Mouse (Mus musculus): ENCODE measurements at regions not wholly inside any gene's neighbourhood (a gene's known extent, or its start where the extent isn't known, plus 50 kb on each side); places are given as distances from the start of the nearest gene placed in this dataset.

- Histone ChIP-seq H3K9ac (ENCODE audit: low read depth, low read length) (no peak overlapping the region), H3K4me1 (ENCODE audit: control insufficient read depth, insufficient read depth, low read length) (no peaks in the 10 kb centered on the region), H3K9me3 (ENCODE audit: control insufficient read depth, low read length) (peaks cover 8% of the 10 kb centered on the region), H3K27ac (ENCODE audit: low read depth, low read length) (no peak overlapping the region), H3K4me2 (replicated peaks; ENCODE audit: low read depth, low read length) (no peak overlapping the region), H3K4me3 (ENCODE audit: low read length) (no peak overlapping the region), H3K27me3 (ENCODE audit: control insufficient read depth, insufficient read depth, low read length) (no peaks in the 10 kb centered on the region), H3K36me3 (ENCODE audit: control insufficient read depth, insufficient read depth, low read length) (no peaks in the 10 kb centered on the region)
- WGBS = 83% methylated on average over 7 of the region's 7 CpGs
- no peak for ATAC-seq (ENCODE audit: low FRiP score, low TSS enrichment)
Observed at GRCm38 (mm10) chr6:49893113-49893512, 70.6 kb downstream of the Npy start.

DNA sequence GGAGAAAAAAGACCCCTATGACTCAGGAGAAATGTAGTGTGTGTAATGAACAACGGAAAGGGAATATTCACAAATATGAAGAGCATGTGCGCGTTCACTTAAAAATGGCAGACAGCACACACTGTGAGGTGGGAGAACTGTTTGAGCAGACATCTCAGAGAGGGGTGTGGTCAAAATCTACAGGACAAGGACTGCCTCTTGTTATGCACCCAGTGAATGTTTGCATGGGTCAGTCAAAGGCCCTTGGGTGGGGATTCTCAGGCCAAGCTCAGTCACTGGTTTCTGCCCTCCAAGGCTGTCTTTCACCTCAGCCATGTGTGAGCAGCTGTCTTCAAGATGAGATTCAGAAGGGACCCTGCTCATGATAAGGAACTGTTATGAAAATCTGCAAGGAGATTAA, 76.6 kb downstream of the Npy start:
- Histone ChIP-seq H3K4me1 (ENCODE audit: control insufficient read depth, insufficient read depth, low read length) (no peaks in the 10 kb centered on the region), H3K27me3 (ENCODE audit: control insufficient read depth, insufficient read depth, low read length) (no peaks in the 10 kb centered on the region), H3K9ac (ENCODE audit: low read depth, low read length) (no peak overlapping the region), H3K4me3 (ENCODE audit: low read length) (no peak overlapping the region), H3K27ac (ENCODE audit: low read depth, low read length) (no peak overlapping the region), H3K36me3 (ENCODE audit: control insufficient read depth, insufficient read depth, low read length) (no peaks in the 10 kb centered on the region), H3K9me3 (ENCODE audit: control insufficient read depth, low read length) (peaks cover 6% of the 10 kb centered on the region), H3K4me2 (replicated peaks; ENCODE audit: low read depth, low read length) (no peak overlapping the region)
- 94% methylated on average over 3 of the region's 3 CpGs for WGBS
- no peak for ATAC-seq (ENCODE audit: low FRiP score, low TSS enrichment)

DNA sequence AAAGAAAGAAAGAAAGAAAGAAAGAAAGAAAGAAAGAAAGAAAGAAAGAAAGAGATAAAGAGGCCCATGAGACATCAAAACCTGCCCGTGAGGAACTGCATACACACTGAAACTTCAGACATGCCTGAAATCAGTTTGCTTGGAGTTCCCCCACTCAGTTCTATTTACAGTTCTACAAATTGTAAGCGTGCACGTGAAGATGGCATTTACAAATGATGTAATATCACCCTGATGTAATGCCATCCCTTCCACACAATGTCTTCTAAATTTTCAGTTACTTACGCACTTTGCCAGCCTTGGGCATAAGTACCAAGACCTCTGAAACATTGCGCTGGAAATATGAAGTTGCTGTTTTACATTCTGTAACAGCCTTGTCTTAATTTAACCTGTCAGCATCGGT, 79.0 kb downstream of the Npy start:
- no peaks in the 10 kb centered on the region for H3K9me3 ChIP-seq (ENCODE audit: control insufficient read depth, low read length)
- H3K4me3 ChIP-seq (ENCODE audit: low read length) = no peak overlapping the region
- H3K4me1 ChIP-seq (ENCODE audit: control insufficient read depth, insufficient read depth, low read length) = no peaks in the 10 kb centered on the region
- H3K27ac ChIP-seq (ENCODE audit: low read depth, low read length) = no peak overlapping the region
- no peaks in the 10 kb centered on the region for H3K36me3 ChIP-seq (ENCODE audit: control insufficient read depth, insufficient read depth, low read length)
- no peak overlapping the region for H3K4me2 ChIP-seq (replicated peaks; ENCODE audit: low read depth, low read length)
- no peak overlapping the region for H3K9ac ChIP-seq (ENCODE audit: low read depth, low read length)
- no peaks in the 10 kb centered on the region for H3K27me3 ChIP-seq (ENCODE audit: control insufficient read depth, insufficient read depth, low read length)
- WGBS = 45% methylated on average over 6 of the region's 6 CpGs
- ATAC-seq (ENCODE audit: low FRiP score, low TSS enrichment) = no peak

DNA sequence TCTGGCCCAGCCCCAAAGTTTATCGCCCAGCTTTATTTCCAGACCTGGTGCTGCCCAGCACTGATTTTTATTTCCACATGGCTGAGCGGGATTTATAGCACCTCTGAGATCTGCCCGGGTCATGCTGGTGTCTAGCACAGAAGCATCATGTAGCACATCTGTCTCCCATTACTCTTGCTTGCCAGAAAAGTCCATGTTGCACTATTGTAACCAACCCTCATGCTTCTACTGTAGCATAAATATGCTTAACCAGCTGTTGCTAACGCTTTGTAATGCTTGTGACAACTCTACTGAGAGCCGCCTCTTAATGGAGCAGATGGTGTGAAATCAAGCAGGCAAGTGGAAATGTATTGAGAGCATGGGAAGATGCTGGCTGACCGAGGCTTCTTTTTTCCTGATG, 81.5 kb downstream of the Npy start:
- H3K36me3 ChIP-seq (ENCODE audit: control insufficient read depth, insufficient read depth, low read length) = no peaks in the 10 kb centered on the region
- H3K27ac ChIP-seq (ENCODE audit: low read depth, low read length) = no peak overlapping the region
- no peaks in the 10 kb centered on the region for H3K27me3 ChIP-seq (ENCODE audit: control insufficient read depth, insufficient read depth, low read length)
- no peaks in the 10 kb centered on the region for H3K9me3 ChIP-seq (ENCODE audit: control insufficient read depth, low read length)
- 35% methylated on average over 6 of the region's 6 CpGs for WGBS
- no peak overlapping the region for H3K9ac ChIP-seq (ENCODE audit: low read depth, low read length)
- H3K4me1 ChIP-seq (ENCODE audit: control insufficient read depth, insufficient read depth, low read length) = no peaks in the 10 kb centered on the region
- H3K4me3 ChIP-seq (ENCODE audit: low read length) = no peak overlapping the region
- H3K4me2 ChIP-seq (replicated peaks; ENCODE audit: low read depth, low read length) = no peak overlapping the region
- peak; percentile 71; the same call in 1 of the 2 replicates for ATAC-seq (ENCODE audit: low FRiP score, low TSS enrichment)

- Histone ChIP-seq H3K27me3 (ENCODE audit: control insufficient read depth, insufficient read depth, low read length) (no peaks in the 10 kb centered on the region), H3K36me3 (ENCODE audit: control insufficient read depth, insufficient read depth, low read length) (no peaks in the 10 kb centered on the region), H3K9me3 (ENCODE audit: control insufficient read depth, low read length) (no peaks in the 10 kb centered on the region), H3K4me1 (ENCODE audit: control insufficient read depth, insufficient read depth, low read length) (no peaks in the 10 kb centered on the region), H3K4me2 (replicated peaks; ENCODE audit: low read depth, low read length) (no peak overlapping the region), H3K9ac (ENCODE audit: low read depth, low read length) (no peak overlapping the region), H3K27ac (ENCODE audit: low read depth, low read length) (no peak overlapping the region), H3K4me3 (ENCODE audit: low read length) (no peak overlapping the region)
- no peak for ATAC-seq (ENCODE audit: low FRiP score, low TSS enrichment)
- 87% methylated on average over 2 of the region's 2 CpGs for WGBS
Observed at GRCm38 (mm10) chr6:49906456-49906855, 83.9 kb downstream of the Npy start.

DNA sequence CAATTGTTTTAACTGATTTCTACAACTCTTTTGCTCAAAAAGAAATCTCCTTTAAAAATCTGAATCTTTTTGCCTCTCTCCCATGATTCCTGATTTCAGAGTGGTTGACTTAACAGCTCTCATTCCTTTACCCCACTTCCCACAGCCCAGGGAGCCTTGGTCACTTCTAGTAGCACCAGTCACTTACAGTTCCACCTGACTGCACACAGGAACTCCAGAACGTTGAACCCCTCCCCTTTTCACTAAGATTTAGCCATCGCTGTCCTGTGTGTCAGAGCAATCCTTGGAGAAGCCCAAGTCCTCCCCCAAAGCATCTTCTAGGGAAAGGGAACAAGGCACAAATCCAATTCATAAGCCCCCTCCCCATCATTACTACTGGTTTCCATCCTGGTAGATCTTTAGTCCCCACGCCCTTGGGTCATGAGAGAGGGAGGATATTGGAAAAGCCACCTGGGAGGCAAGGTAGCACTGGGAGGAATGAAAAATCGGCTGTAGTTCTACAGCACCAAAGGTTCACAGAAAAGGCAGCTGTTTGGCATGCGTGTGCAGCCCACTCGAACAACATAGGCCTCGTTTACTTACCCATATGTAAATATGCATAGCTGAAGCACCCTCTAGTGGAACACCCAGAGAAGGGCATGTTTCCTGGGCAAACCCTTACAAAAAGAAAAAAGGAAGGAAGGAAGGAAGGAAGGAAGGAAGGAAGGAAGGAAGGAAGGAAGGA, 96.7 kb downstream of the Npy start:
- Histone ChIP-seq H3K36me3 (ENCODE audit: control insufficient read depth, insufficient read depth, low read length) (no peaks in the 10 kb centered on the region), H3K4me3 (ENCODE audit: low read length) (no peak overlapping the region), H3K27me3 (ENCODE audit: control insufficient read depth, insufficient read depth, low read length) (no peaks in the 10 kb centered on the region), H3K4me1 (ENCODE audit: control insufficient read depth, insufficient read depth, low read length) (0 out of 2 replicates have a peak, but pooled peaks cover 4% of the 10 kb centered on the region), H3K9ac (ENCODE audit: low read depth, low read length) (no peak overlapping the region), H3K4me2 (replicated peaks; ENCODE audit: low read depth, low read length) (no peak overlapping the region), H3K27ac (ENCODE audit: low read depth, low read length) (no peak overlapping the region), H3K9me3 (ENCODE audit: control insufficient read depth, low read length) (no peaks in the 10 kb centered on the region)
- peak; percentile 55; the same call in 1 of the 2 replicates for ATAC-seq (ENCODE audit: low FRiP score, low TSS enrichment)
- WGBS = 31% methylated on average over 7 of the region's 7 CpGs

DNA sequence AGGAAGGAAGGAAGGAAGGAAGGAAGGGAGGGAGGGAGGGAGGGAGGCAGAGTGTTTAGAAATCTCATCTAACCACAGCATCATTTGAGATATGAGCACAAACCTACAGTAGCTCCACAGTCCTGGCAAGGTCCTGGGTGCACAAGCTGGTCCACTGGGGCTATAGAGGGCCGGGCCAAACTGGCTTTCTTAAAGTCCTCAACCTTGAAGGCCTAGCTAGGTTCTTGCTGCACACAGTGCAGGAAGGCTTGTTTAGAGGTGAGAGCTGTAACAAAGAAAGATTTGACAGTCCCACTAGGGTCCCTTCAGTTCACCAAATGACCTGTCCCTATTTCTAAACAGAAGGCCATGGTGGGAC, 97.3 kb downstream of the Npy start:
- no peak for ATAC-seq (ENCODE audit: low FRiP score, low TSS enrichment)
- H3K36me3 ChIP-seq (ENCODE audit: control insufficient read depth, insufficient read depth, low read length) = no peaks in the 10 kb centered on the region
- WGBS = 75% methylated on average over 1 of the region's 1 CpGs
- no peaks in the 10 kb centered on the region for H3K9me3 ChIP-seq (ENCODE audit: control insufficient read depth, low read length)
- no peak overlapping the region for H3K9ac ChIP-seq (ENCODE audit: low read depth, low read length)
- 0 out of 2 replicates have a peak, but pooled peaks cover 4% of the 10 kb centered on the region for H3K4me1 ChIP-seq (ENCODE audit: control insufficient read depth, insufficient read depth, low read length)
- H3K27ac ChIP-seq (ENCODE audit: low read depth, low read length) = no peak overlapping the region
- H3K4me3 ChIP-seq (ENCODE audit: low read length) = no peak overlapping the region
- no peak overlapping the region for H3K4me2 ChIP-seq (replicated peaks; ENCODE audit: low read depth, low read length)
- H3K27me3 ChIP-seq (ENCODE audit: control insufficient read depth, insufficient read depth, low read length) = no peaks in the 10 kb centered on the region

DNA sequence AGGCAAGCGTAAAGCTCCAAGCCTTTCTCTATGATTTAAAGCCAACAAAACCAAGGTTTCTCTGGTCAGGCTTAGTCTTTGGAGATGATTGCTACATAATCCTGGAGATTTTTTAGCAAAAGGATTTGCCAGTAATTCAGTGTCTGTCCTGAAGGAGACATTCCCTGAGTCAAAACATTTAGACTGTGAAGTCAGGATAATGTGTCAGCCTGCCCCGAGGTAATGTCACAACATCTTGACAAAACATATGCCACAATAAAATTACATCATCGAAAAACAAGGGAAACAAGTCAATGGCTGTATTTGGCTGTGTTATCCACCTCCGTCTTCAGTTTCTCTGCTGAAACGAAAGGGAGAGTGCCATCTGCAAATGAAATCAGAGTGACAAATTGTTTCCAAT, 101.8 kb downstream of the Npy start:
- Histone ChIP-seq H3K4me3 (ENCODE audit: low read length) (no peak overlapping the region), H3K4me2 (replicated peaks; ENCODE audit: low read depth, low read length) (no peak overlapping the region), H3K36me3 (ENCODE audit: control insufficient read depth, insufficient read depth, low read length) (no peaks in the 10 kb centered on the region), H3K9ac (ENCODE audit: low read depth, low read length) (no peak overlapping the region), H3K9me3 (ENCODE audit: control insufficient read depth, low read length) (no peaks in the 10 kb centered on the region), H3K27ac (ENCODE audit: low read depth, low read length) (no peak overlapping the region), H3K4me1 (ENCODE audit: control insufficient read depth, insufficient read depth, low read length) (0 out of 2 replicates have a peak, but pooled peaks cover under 1% of the 10 kb centered on the region), H3K27me3 (ENCODE audit: control insufficient read depth, insufficient read depth, low read length) (no peaks in the 10 kb centered on the region)
- ATAC-seq (ENCODE audit: low FRiP score, low TSS enrichment) = no peak
- WGBS = 81% methylated on average over 5 of the region's 5 CpGs

GRCm38 (mm10) chr6:49928075-49928474, 105.6 kb downstream of the Npy start:
- Histone ChIP-seq H3K9ac (ENCODE audit: low read depth, low read length) (no peak overlapping the region), H3K4me2 (replicated peaks; ENCODE audit: low read depth, low read length) (no peak overlapping the region), H3K27ac (ENCODE audit: low read depth, low read length) (no peak overlapping the region), H3K27me3 (ENCODE audit: control insufficient read depth, insufficient read depth, low read length) (no peaks in the 10 kb centered on the region), H3K4me1 (ENCODE audit: control insufficient read depth, insufficient read depth, low read length) (no peaks in the 10 kb centered on the region), H3K9me3 (ENCODE audit: control insufficient read depth, low read length) (no peaks in the 10 kb centered on the region), H3K4me3 (ENCODE audit: low read length) (no peak overlapping the region), H3K36me3 (ENCODE audit: control insufficient read depth, insufficient read depth, low read length) (no peaks in the 10 kb centered on the region)
- ATAC-seq (ENCODE audit: low FRiP score, low TSS enrichment) = no peak
- WGBS = 73% methylated on average over 4 of the region's 4 CpGs
